Mouse (Mus musculus) neural tube, embryonic 15.5 days (tissue): ENCODE measurements around the gene Zfp488. TPM values are rescaled to one million over a fixed set of nuclear protein-coding genes. Genes with fewer than 3 reads are reported as not detected.

Experiments used
- ATAC-seq: fragments of 200-750 bp; cut with Nextera tagmentation; 2 replicates; pipeline ENCODE4 v1.8.0; 2017; ENCODE audit warnings: mild to moderate bottlenecking, moderate TSS enrichment, moderate library complexity; ENCODE audit not compliant: low FRiP score
- H3K27ac ChIP-seq: fragments of 300-500 bp; sonication (generic); replicated peaks from 2 replicates; pipeline ENCODE4 v1.5.1; 2015; ENCODE audit warnings: mild to moderate bottlenecking, inconsistent platforms
- H3K27me3 ChIP-seq: fragments of 300-500 bp; sonication (generic); replicated peaks from 2 replicates; pipeline ENCODE4 v1.6.1; 2015; ENCODE audit warnings: inconsistent platforms
- H3K36me3 ChIP-seq: fragments of 300-500 bp; sonication (generic); 2 replicates; pipeline ENCODE4 v1.6.1; 2015; ENCODE audit warnings: inconsistent platforms
- H3K4me1 ChIP-seq: fragments of 300-500 bp; sonication (generic); 2 replicates; pipeline ENCODE4 v1.6.1; 2015; ENCODE audit warnings: inconsistent platforms
- H3K4me2 ChIP-seq: fragments of 300-500 bp; sonication (generic); 2 replicates; pipeline ENCODE4 v1.6.1; 2015; ENCODE audit warnings: inconsistent platforms, mild to moderate bottlenecking, moderate library complexity
- H3K4me3 ChIP-seq: fragments of 300-500 bp; sonication (generic); replicated peaks from 2 replicates; pipeline ENCODE4 v1.5.1; 2015; ENCODE audit warnings: mild to moderate bottlenecking, inconsistent platforms
- H3K9ac ChIP-seq: fragments of 300-500 bp; sonication (generic); replicated peaks from 2 replicates; pipeline ENCODE4 v1.6.1; 2015; ENCODE audit warnings: mild to moderate bottlenecking, inconsistent platforms
- H3K9me3 ChIP-seq: fragments of 300-500 bp; sonication (generic); replicated peaks from 2 replicates; pipeline ENCODE4 v1.6.1; 2016; ENCODE audit warnings: inconsistent platforms
- WGBS: fragments of 180-500 bp; shearing (Covaris S2); methylation state at CpG from one replicate; pipeline ENCODE4 v1.1.7; 2015; ENCODE audit warnings: mixed read lengths; 5-methylcytosine and 5-hydroxymethylcytosine counted together
- polyA plus RNA-seq: library from polyadenylated mRNA; unstranded; fragments of >200 nt; fragmentation: Nextera tagmentation; extraction: Ambion mirVana; gene quantifications from 2 replicates; pipeline ENCODE4 v1.2.1, GENCODE M21; 2015

Zfp488 gene
- polyA plus RNA-seq, 1 experiment from 2014 or later, result 0.96 TPM

GRCm38 (mm10) chr14:33942222-33942621 lies 36.3 kb downstream of the Zfp488 start:
- Histone ChIP-seq H3K4me1 (peaks cover 5% of the 10 kb centered on the region; the same call in 1 of the 2 replicates), H3K27ac (no peak overlapping the region), H3K4me3 (no peak overlapping the region), H3K36me3 (no peaks in the 10 kb centered on the region), H3K9me3 (no peaks in the 10 kb centered on the region), H3K27me3 (peaks cover 3% of the 10 kb centered on the region; the same call in 1 of the 2 replicates), H3K9ac (no peak overlapping the region), H3K4me2 (no peak overlapping the region)
- ATAC-seq, result no peak
- WGBS, result 87% methylated on average over 5 of the region's 5 CpGs

GRCm38 (mm10) chr14:33940739-33941138 lies 37.8 kb downstream of the Zfp488 start, which contains the start of gene Gdf2:
Gene Gdf2, plus strand, starts transcription at chr14:33941039.
- Histone ChIP-seq H3K36me3 (no peaks in the 10 kb centered on the region), H3K4me3 (no peak within 1 kb of the TSS), H3K27ac (no peak within 1 kb of the TSS), H3K27me3 (peaks cover 3% of the 10 kb centered on the region; the same call in 1 of the 2 replicates), H3K9me3 (no peaks in the 10 kb centered on the region), H3K4me1 (peaks cover 5% of the 10 kb centered on the region; the same call in 1 of the 2 replicates), H3K9ac (no peak within 1 kb of the TSS), H3K4me2 (no peak within 1 kb of the TSS)
- 73% methylated on average over 8 of the region's 8 CpGs for WGBS
- ATAC-seq, result no peak

GRCm38 (mm10) chr14:33939117-33939516 lies 39.4 kb downstream of the Zfp488 start:
- no peak overlapping the region for H3K27ac ChIP-seq
- no peak overlapping the region for H3K9ac ChIP-seq
- peaks cover 3% of the 10 kb centered on the region; the same call in 1 of the 2 replicates for H3K27me3 ChIP-seq
- H3K36me3 ChIP-seq, result no peaks in the 10 kb centered on the region
- H3K4me2 ChIP-seq, result peak overlapping the region; percentile 43
- 23% methylated on average over 9 of the region's 9 CpGs for WGBS
- H3K4me1 ChIP-seq, result peaks cover 5% of the 10 kb centered on the region; the same call in 1 of the 2 replicates
- H3K4me3 ChIP-seq, result no peak overlapping the region
- ATAC-seq, result peak; percentile 49; the same call in 1 of the 2 replicates
- no peaks in the 10 kb centered on the region for H3K9me3 ChIP-seq

- WGBS, result 43% methylated on average over 5 of the region's 5 CpGs
- ATAC-seq, result no peak
- H3K9ac ChIP-seq, result no peak overlapping the region
- no peak overlapping the region for H3K4me2 ChIP-seq
- no peak overlapping the region for H3K27ac ChIP-seq
- no peaks in the 10 kb centered on the region for H3K9me3 ChIP-seq
- 0 out of 2 replicates have a peak, but pooled peaks cover 3% of the 10 kb centered on the region for H3K4me1 ChIP-seq
- H3K36me3 ChIP-seq, result no peaks in the 10 kb centered on the region
- peaks cover 12% of the 10 kb centered on the region for H3K27me3 ChIP-seq
- H3K4me3 ChIP-seq, result no peak overlapping the region
Measured at GRCm38 (mm10) chr14:33933778-33934317, 44.7 kb downstream of the Zfp488 start.

GRCm38 (mm10) chr14:33932935-33933703 lies 45.4 kb downstream of the Zfp488 start:
- no peak overlapping the region for H3K4me2 ChIP-seq
- H3K9ac ChIP-seq, result no peak overlapping the region
- H3K4me1 ChIP-seq, result 0 out of 2 replicates have a peak, but pooled peaks cover 3% of the 10 kb centered on the region
- ATAC-seq, result peak; percentile 26; the same call in 1 of the 2 replicates
- H3K27me3 ChIP-seq, result peaks cover 14% of the 10 kb centered on the region
- H3K36me3 ChIP-seq, result no peaks in the 10 kb centered on the region
- 67% methylated on average over 10 of the region's 10 CpGs for WGBS
- no peak overlapping the region for H3K4me3 ChIP-seq
- no peak overlapping the region for H3K27ac ChIP-seq
- no peaks in the 10 kb centered on the region for H3K9me3 ChIP-seq

- Histone ChIP-seq H3K36me3 (no peaks in the 10 kb centered on the region), H3K27ac (no peak overlapping the region), H3K9ac (no peak overlapping the region), H3K9me3 (no peaks in the 10 kb centered on the region), H3K4me2 (no peak overlapping the region), H3K27me3 (peaks cover 14% of the 10 kb centered on the region), H3K4me1 (0 out of 2 replicates have a peak, but pooled peaks cover 3% of the 10 kb centered on the region), H3K4me3 (no peak overlapping the region)
- WGBS, result 64% methylated on average over 17 of the region's 17 CpGs
- ATAC-seq, result no peak
Measured at GRCm38 (mm10) chr14:33931853-33932252, 46.7 kb downstream of the Zfp488 start.

GRCm38 (mm10) chr14:33923168-33924070 lies 55.1 kb downstream of the Zfp488 start, which contains the start of gene Gdf10:
Gene Gdf10, plus strand, starts transcription at chr14:33923587.
- Histone ChIP-seq H3K4me1 (peaks cover 53% of the 10 kb centered on the region), H3K9me3 (no peaks in the 10 kb centered on the region), H3K4me2 (peak within 1 kb of the TSS; percentile 96), H3K4me3 (peak within 1 kb of the TSS; percentile 58), H3K27ac (peak within 1 kb of the TSS; percentile 14; the same call in 1 of the 2 replicates), H3K36me3 (no peaks in the 10 kb centered on the region), H3K27me3 (peaks cover 49% of the 10 kb centered on the region), H3K9ac (peak within 1 kb of the TSS; percentile 55)
- WGBS, result under 1% methylated on average over 85 of the region's 85 CpGs
- peak; percentile 71 for ATAC-seq

GRCm38 (mm10) chr14:33922771-33923167 lies 55.8 kb downstream of the Zfp488 start:
- Histone ChIP-seq H3K27me3 (peaks cover 50% of the 10 kb centered on the region), H3K4me3 (peak overlapping the region; percentile 58), H3K9me3 (no peaks in the 10 kb centered on the region), H3K4me1 (peaks cover 53% of the 10 kb centered on the region), H3K27ac (no peak overlapping the region), H3K36me3 (no peaks in the 10 kb centered on the region), H3K4me2 (peak overlapping the region; percentile 96), H3K9ac (peak overlapping the region; percentile 55; the same call in 1 of the 2 replicates)
- ATAC-seq, result no peak
- WGBS, result 13% methylated on average over 8 of the region's 8 CpGs

GRCm38 (mm10) chr14:33920727-33921559 lies 57.6 kb downstream of the Zfp488 start:
- no peak for ATAC-seq

More at GRCm38 (mm10) chr14:33920727-33921559, 57.6 kb downstream of the Zfp488 start:
- Histone ChIP-seq H3K4me1 (peaks cover 53% of the 10 kb centered on the region), H3K4me3 (no peak overlapping the region), H3K9ac (no peak overlapping the region), H3K4me2 (peak overlapping the region; percentile 32), H3K27me3 (peaks cover 53% of the 10 kb centered on the region), H3K9me3 (no peaks in the 10 kb centered on the region), H3K36me3 (no peaks in the 10 kb centered on the region), H3K27ac (peak overlapping the region; percentile 42; the same call in 1 of the 2 replicates)
- WGBS, result 10% methylated on average over 14 of the region's 14 CpGs
